Mouse (Mus musculus): ENCODE measurements around the gene Pbx3. TPM values are rescaled to one million over a fixed set of nuclear protein-coding genes. Genes with fewer than 3 reads are reported as not detected.

Pbx3 gene
- polyA plus RNA-seq, 1 experiment from 2014 or later = 20.8 TPM

- H3K4me3 ChIP-seq (replicated peaks; ENCODE audit: low read length) = no peak overlapping the region
- no peaks in the 10 kb centered on the region for H3K9me3 ChIP-seq (replicated peaks; ENCODE audit: control insufficient read depth, low read length)
- H3K4me1 ChIP-seq (ENCODE audit: control insufficient read depth, insufficient read depth, low read length) = 0 out of 2 replicates have a peak, but pooled peaks cover 4% of the 10 kb centered on the region
- no peak overlapping the region for H3K4me2 ChIP-seq (ENCODE audit: low read depth, low read length)
- H3K9ac ChIP-seq (ENCODE audit: low read length) = no peak overlapping the region
- H3K27ac ChIP-seq (ENCODE audit: low read length) = no peak overlapping the region
- no peaks in the 10 kb centered on the region for H3K36me3 ChIP-seq (ENCODE audit: control insufficient read depth, insufficient read depth, low read length)
- no peaks in the 10 kb centered on the region for H3K27me3 ChIP-seq (ENCODE audit: control insufficient read depth, insufficient read depth, low read length)
- no peak for ATAC-seq (ENCODE audit: insufficient read depth, low FRiP score)
Measured at GRCm38 (mm10) chr2:34352006-34352405, 20.9 kb downstream of the Pbx3 start.

GRCm38 (mm10) chr2:34347096-34347495, 25.8 kb downstream of the Pbx3 start:
- no peaks in the 10 kb centered on the region for H3K36me3 ChIP-seq (ENCODE audit: control insufficient read depth, insufficient read depth, low read length)
- H3K4me1 ChIP-seq (ENCODE audit: control insufficient read depth, insufficient read depth, low read length) = no peaks in the 10 kb centered on the region
- no peaks in the 10 kb centered on the region for H3K27me3 ChIP-seq (ENCODE audit: control insufficient read depth, insufficient read depth, low read length)
- H3K27ac ChIP-seq (ENCODE audit: low read length) = no peak overlapping the region
- H3K4me2 ChIP-seq (ENCODE audit: low read depth, low read length) = no peak overlapping the region
- ATAC-seq (ENCODE audit: insufficient read depth, low FRiP score) = no peak
- H3K9ac ChIP-seq (ENCODE audit: low read length) = no peak overlapping the region
- H3K4me3 ChIP-seq (replicated peaks; ENCODE audit: low read length) = no peak overlapping the region
- WGBS = 55% methylated on average over 6 of the region's 6 CpGs
- no peaks in the 10 kb centered on the region for H3K9me3 ChIP-seq (replicated peaks; ENCODE audit: control insufficient read depth, low read length)

DNA sequence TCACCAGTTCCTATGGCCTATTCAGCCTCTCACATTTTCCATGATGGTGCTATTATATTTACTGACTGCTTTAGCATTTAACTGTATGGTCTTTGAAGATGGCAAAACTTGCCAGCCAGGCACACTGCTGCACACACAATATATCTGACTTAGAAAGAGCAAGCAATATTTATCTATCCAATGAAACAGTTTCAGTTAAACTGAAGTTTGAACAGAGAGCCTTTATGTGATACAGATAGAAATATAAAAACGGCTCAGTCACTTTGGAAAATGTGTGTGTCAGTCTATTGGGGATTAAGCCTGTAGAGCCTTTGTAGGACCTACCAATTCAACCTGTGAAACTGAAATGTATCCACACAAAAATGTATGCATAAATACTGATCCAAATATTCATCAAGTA, 74.3 kb downstream of the Pbx3 start:
- no peaks in the 10 kb centered on the region for H3K36me3 ChIP-seq (ENCODE audit: control insufficient read depth, insufficient read depth, low read length)
- H3K27ac ChIP-seq (ENCODE audit: low read length) = no peak overlapping the region
- 70% methylated on average over 1 of the region's 1 CpGs for WGBS
- no peak for ATAC-seq (ENCODE audit: insufficient read depth, low FRiP score)
- peaks cover 6% of the 10 kb centered on the region; the same call in 1 of the 2 replicates for H3K4me1 ChIP-seq (ENCODE audit: control insufficient read depth, insufficient read depth, low read length)
- H3K9ac ChIP-seq (ENCODE audit: low read length) = no peak overlapping the region
- H3K27me3 ChIP-seq (ENCODE audit: control insufficient read depth, insufficient read depth, low read length) = no peaks in the 10 kb centered on the region
- H3K4me2 ChIP-seq (ENCODE audit: low read depth, low read length) = no peak overlapping the region
- no peaks in the 10 kb centered on the region for H3K9me3 ChIP-seq (replicated peaks; ENCODE audit: control insufficient read depth, low read length)
- H3K4me3 ChIP-seq (replicated peaks; ENCODE audit: low read length) = no peak overlapping the region

GRCm38 (mm10) chr2:34298202-34298601, 74.7 kb downstream of the Pbx3 start:
- Histone ChIP-seq H3K4me3 (replicated peaks; ENCODE audit: low read length) (no peak overlapping the region), H3K36me3 (ENCODE audit: control insufficient read depth, insufficient read depth, low read length) (no peaks in the 10 kb centered on the region), H3K27ac (ENCODE audit: low read length) (no peak overlapping the region), H3K9me3 (replicated peaks; ENCODE audit: control insufficient read depth, low read length) (no peaks in the 10 kb centered on the region), H3K4me2 (ENCODE audit: low read depth, low read length) (no peak overlapping the region), H3K27me3 (ENCODE audit: control insufficient read depth, insufficient read depth, low read length) (no peaks in the 10 kb centered on the region), H3K4me1 (ENCODE audit: control insufficient read depth, insufficient read depth, low read length) (peaks cover 5% of the 10 kb centered on the region; the same call in 1 of the 2 replicates), H3K9ac (ENCODE audit: low read length) (no peak overlapping the region)
- 95% methylated on average over 3 of the region's 3 CpGs for whole genome bisulfite sequencing
- no peak for ATAC-seq (ENCODE audit: insufficient read depth, low FRiP score)

- 83% methylated on average over 1 of the region's 1 CpGs for WGBS
- no peak overlapping the region for H3K4me2 ChIP-seq (ENCODE audit: low read depth, low read length)
- no peak overlapping the region for H3K4me3 ChIP-seq (replicated peaks; ENCODE audit: low read length)
- ATAC-seq (ENCODE audit: insufficient read depth, low FRiP score) = no peak
- H3K36me3 ChIP-seq (ENCODE audit: control insufficient read depth, insufficient read depth, low read length) = no peaks in the 10 kb centered on the region
- H3K27me3 ChIP-seq (ENCODE audit: control insufficient read depth, insufficient read depth, low read length) = no peaks in the 10 kb centered on the region
- no peak overlapping the region for H3K27ac ChIP-seq (ENCODE audit: low read length)
- H3K9me3 ChIP-seq (replicated peaks; ENCODE audit: control insufficient read depth, low read length) = no peaks in the 10 kb centered on the region
- no peaks in the 10 kb centered on the region for H3K4me1 ChIP-seq (ENCODE audit: control insufficient read depth, insufficient read depth, low read length)
- H3K9ac ChIP-seq (ENCODE audit: low read length) = no peak overlapping the region
Measured at GRCm38 (mm10) chr2:34289726-34290125, 83.2 kb downstream of the Pbx3 start.

GRCm38 (mm10) chr2:34284239-34284638, 88.7 kb downstream of the Pbx3 start:
- 70% methylated on average over 2 of the region's 2 CpGs for WGBS
- H3K36me3 ChIP-seq (ENCODE audit: control insufficient read depth, insufficient read depth, low read length) = no peaks in the 10 kb centered on the region
- H3K9me3 ChIP-seq (replicated peaks; ENCODE audit: control insufficient read depth, low read length) = no peaks in the 10 kb centered on the region
- no peak overlapping the region for H3K27ac ChIP-seq (ENCODE audit: low read length)
- no peaks in the 10 kb centered on the region for H3K4me1 ChIP-seq (ENCODE audit: control insufficient read depth, insufficient read depth, low read length)
- H3K4me2 ChIP-seq (ENCODE audit: low read depth, low read length) = no peak overlapping the region
- H3K9ac ChIP-seq (ENCODE audit: low read length) = no peak overlapping the region
- H3K4me3 ChIP-seq (replicated peaks; ENCODE audit: low read length) = no peak overlapping the region
- ATAC-seq (ENCODE audit: insufficient read depth, low FRiP score) = no peak
- H3K27me3 ChIP-seq (ENCODE audit: control insufficient read depth, insufficient read depth, low read length) = no peaks in the 10 kb centered on the region

- WGBS = 77% methylated on average over 3 of the region's 3 CpGs
- H3K27me3 ChIP-seq (ENCODE audit: control insufficient read depth, insufficient read depth, low read length) = no peaks in the 10 kb centered on the region
- H3K36me3 ChIP-seq (ENCODE audit: control insufficient read depth, insufficient read depth, low read length) = no peaks in the 10 kb centered on the region
- H3K9me3 ChIP-seq (replicated peaks; ENCODE audit: control insufficient read depth, low read length) = no peaks in the 10 kb centered on the region
- no peak overlapping the region for H3K4me2 ChIP-seq (ENCODE audit: low read depth, low read length)
- no peaks in the 10 kb centered on the region for H3K4me1 ChIP-seq (ENCODE audit: control insufficient read depth, insufficient read depth, low read length)
- no peak overlapping the region for H3K27ac ChIP-seq (ENCODE audit: low read length)
- ATAC-seq (ENCODE audit: insufficient read depth, low FRiP score) = no peak
- H3K4me3 ChIP-seq (replicated peaks; ENCODE audit: low read length) = no peak overlapping the region
- H3K9ac ChIP-seq (ENCODE audit: low read length) = no peak overlapping the region
Measured at GRCm38 (mm10) chr2:34280996-34281395, 91.9 kb downstream of the Pbx3 start.

- Histone ChIP-seq H3K36me3 (ENCODE audit: control insufficient read depth, insufficient read depth, low read length) (no peaks in the 10 kb centered on the region), H3K27ac (ENCODE audit: low read length) (no peak overlapping the region), H3K4me1 (ENCODE audit: control insufficient read depth, insufficient read depth, low read length) (no peaks in the 10 kb centered on the region), H3K9ac (ENCODE audit: low read length) (no peak overlapping the region), H3K4me2 (ENCODE audit: low read depth, low read length) (no peak overlapping the region), H3K9me3 (replicated peaks; ENCODE audit: control insufficient read depth, low read length) (no peaks in the 10 kb centered on the region), H3K27me3 (ENCODE audit: control insufficient read depth, insufficient read depth, low read length) (no peaks in the 10 kb centered on the region), H3K4me3 (replicated peaks; ENCODE audit: low read length) (no peak overlapping the region)
- no peak for ATAC-seq (ENCODE audit: insufficient read depth, low FRiP score)
- 59% methylated on average over 6 of the region's 6 CpGs for WGBS
Measured at GRCm38 (mm10) chr2:34279726-34280125, 93.2 kb downstream of the Pbx3 start.

GRCm38 (mm10) chr2:34275630-34276193, 97.2 kb downstream of the Pbx3 start:
- Histone ChIP-seq H3K27ac (ENCODE audit: low read length) (no peak overlapping the region), H3K9me3 (replicated peaks; ENCODE audit: control insufficient read depth, low read length) (no peaks in the 10 kb centered on the region), H3K4me1 (ENCODE audit: control insufficient read depth, insufficient read depth, low read length) (no peaks in the 10 kb centered on the region), H3K9ac (ENCODE audit: low read length) (no peak overlapping the region), H3K4me2 (ENCODE audit: low read depth, low read length) (no peak overlapping the region), H3K36me3 (ENCODE audit: control insufficient read depth, insufficient read depth, low read length) (no peaks in the 10 kb centered on the region), H3K27me3 (ENCODE audit: control insufficient read depth, insufficient read depth, low read length) (no peaks in the 10 kb centered on the region), H3K4me3 (replicated peaks; ENCODE audit: low read length) (no peak overlapping the region)
- no peak for ATAC-seq (ENCODE audit: insufficient read depth, low FRiP score)
- 84% methylated on average over 10 of the region's 10 CpGs for WGBS

DNA sequence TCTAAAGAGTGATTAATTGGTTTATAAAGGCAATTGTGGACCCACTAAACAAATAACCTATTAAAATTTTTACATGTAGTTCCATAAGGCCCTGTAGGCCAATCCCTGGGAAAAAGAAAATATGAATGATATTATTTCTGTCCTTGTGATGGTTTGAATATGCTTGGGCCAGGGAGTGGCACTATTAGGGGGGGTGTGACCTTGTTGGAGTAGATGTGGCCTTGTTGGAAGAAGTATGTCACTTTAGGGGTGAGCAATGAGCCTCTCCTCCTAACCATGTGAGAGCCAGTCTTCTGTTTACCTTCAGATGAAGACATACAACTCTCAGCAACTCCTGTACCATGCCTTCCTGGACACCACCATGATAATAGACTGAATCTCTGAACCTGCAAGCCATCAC, 110.9 kb downstream of the Pbx3 start:
- Histone ChIP-seq H3K36me3 (ENCODE audit: control insufficient read depth, insufficient read depth, low read length) (no peaks in the 10 kb centered on the region), H3K9ac (ENCODE audit: low read length) (no peak overlapping the region), H3K27me3 (ENCODE audit: control insufficient read depth, insufficient read depth, low read length) (no peaks in the 10 kb centered on the region), H3K4me2 (ENCODE audit: low read depth, low read length) (no peak overlapping the region), H3K4me1 (ENCODE audit: control insufficient read depth, insufficient read depth, low read length) (peaks cover 11% of the 10 kb centered on the region), H3K27ac (ENCODE audit: low read length) (no peak overlapping the region), H3K9me3 (replicated peaks; ENCODE audit: control insufficient read depth, low read length) (no peaks in the 10 kb centered on the region), H3K4me3 (replicated peaks; ENCODE audit: low read length) (no peak overlapping the region)
- no peak for ATAC-seq (ENCODE audit: insufficient read depth, low FRiP score)

Data from stomach, embryonic 16.5 days (tissue).